Mouse (Mus musculus) 416B (cell line): ENCODE measurements around the gene Olfr718-ps1.
"Not testable (repeated sequence)": the region's sequence is repeated elsewhere in the genome, so short reads cannot be mapped to it uniquely, and the experiment has no call there.

Source experiments
- DNase-seq: peaks from one replicate; pipeline ENCODE4 v3.0.0; 2011; ENCODE audit warnings: low read depth

Olfr718-ps1 gene

DNA sequence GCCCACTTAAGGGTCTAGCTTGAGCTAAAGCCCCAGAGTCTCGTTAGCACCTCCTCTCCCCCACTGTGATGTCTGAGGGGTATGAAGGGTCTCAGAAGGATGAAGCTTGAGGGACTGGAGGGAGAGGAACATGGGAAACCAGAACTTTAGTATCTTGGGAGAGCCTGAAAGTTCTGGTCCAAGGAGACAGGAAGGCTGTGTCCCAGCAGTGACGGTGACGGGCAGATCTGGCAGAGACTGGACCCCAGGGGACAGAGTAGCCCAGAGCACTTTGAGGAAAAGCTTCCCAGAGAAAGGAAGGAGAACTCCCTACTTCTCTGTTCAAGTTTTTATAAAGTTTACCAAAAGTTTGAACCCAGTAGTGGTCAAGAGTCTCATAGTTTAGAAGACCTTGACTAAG lies at the start of gene Olfr718-ps1:
TSS of gene Olfr718-ps1 (minus strand) at position 101 of the 400 bp plus-strand sequence.
- DNase-seq, result no peak

DNA sequence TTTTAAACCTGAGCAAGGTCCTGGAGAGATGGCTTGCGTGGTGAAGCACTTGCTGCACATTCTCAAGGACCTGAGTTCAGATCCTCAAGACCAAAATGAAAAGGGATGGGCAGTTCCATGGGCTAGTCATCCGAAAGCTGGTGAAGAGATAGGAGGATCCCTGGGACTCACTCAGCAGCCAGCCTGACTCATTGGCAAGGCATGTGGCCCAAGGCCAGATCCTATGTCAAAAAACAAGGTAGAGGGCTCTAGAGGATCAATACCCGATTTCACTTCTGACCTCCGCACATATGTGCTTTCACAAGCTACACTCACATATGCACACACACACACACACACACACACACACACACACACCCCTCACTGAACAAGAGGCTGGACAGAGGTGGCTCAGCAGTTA lies 49.1 kb upstream of the Olfr718-ps1 start:
- DNase-seq, result no peak

DNA sequence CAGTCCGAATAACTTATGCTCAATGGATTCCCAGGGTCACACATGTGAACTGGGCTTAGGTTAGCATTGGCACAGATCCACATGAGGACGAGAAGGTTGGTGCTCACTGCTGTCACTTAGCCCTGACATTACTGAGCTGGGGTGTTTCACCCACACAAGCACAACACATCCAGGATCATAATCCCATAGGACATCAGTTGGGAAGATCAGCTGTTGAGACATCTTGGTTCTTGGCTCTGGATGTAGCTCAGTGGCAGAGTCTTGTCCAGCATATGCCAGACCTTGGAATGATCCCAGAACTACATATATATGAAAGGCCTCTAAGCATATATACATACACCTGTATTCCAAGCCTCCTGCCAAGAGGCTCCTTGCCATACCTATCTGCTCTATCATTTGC lies 47.8 kb upstream of the Olfr718-ps1 start:
- DNase-seq, result no peak

DNA sequence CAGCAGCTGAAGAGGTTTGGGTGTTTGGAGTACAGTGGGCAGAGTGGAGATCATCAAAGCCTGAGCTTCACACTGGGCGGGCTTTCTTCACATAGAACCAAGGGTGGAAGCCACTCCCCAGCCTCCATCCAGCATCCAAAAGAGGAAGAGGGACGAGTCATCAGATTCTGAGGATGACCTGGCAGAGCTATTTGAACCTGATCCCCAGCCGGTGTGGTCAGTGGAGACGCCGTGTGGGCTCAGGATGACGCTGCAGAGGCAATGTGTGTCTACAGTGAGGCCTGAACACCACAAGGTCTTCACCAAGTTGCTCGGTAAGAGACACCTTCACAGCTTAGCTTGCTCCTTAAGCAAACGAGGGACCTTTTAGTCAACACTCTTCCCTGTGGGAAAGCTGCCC lies 47.4 kb upstream of the Olfr718-ps1 start:
- DNase-seq, result peak; percentile 31

DNA sequence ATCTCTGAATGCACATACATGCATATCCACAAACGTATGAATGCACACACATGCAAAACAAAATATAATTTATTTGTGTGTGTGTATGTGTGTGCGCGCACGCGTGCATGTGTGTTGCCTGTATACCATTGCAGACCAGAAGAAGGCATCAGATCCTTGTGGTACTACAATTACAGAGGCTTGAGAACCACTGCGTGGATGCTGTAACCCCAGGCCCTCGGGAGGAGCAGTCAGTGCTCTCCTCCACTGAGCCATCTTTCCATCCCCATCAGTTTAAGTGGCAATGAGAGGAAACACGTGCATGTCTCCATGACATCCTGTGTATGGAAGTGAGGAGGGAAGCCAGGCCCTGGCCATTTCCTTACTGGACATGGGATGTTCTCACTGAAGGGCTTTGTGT lies 45.4 kb upstream of the Olfr718-ps1 start:
- DNase-seq, result no peak

DNA sequence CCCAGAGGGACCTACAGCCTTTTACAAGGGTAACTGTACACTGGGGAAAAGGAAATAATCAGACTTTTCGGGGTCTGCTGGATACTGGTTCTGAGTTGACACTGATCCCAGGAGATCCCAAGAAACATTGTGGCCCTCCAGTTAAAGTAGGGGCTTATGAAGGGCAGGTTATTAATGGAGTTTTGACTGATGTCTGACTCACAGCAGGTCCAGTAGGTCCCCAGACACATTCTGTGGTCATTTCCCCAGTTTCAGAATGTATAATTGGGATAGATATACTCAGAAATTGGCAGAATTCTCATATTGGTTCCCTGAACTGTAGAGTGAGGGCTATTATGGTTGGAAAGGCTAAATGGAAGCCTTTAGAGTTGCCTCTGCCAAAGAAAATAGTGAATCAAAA lies 40.6 kb upstream of the Olfr718-ps1 start:
- not testable (repeated sequence) for DNase-seq

DNA sequence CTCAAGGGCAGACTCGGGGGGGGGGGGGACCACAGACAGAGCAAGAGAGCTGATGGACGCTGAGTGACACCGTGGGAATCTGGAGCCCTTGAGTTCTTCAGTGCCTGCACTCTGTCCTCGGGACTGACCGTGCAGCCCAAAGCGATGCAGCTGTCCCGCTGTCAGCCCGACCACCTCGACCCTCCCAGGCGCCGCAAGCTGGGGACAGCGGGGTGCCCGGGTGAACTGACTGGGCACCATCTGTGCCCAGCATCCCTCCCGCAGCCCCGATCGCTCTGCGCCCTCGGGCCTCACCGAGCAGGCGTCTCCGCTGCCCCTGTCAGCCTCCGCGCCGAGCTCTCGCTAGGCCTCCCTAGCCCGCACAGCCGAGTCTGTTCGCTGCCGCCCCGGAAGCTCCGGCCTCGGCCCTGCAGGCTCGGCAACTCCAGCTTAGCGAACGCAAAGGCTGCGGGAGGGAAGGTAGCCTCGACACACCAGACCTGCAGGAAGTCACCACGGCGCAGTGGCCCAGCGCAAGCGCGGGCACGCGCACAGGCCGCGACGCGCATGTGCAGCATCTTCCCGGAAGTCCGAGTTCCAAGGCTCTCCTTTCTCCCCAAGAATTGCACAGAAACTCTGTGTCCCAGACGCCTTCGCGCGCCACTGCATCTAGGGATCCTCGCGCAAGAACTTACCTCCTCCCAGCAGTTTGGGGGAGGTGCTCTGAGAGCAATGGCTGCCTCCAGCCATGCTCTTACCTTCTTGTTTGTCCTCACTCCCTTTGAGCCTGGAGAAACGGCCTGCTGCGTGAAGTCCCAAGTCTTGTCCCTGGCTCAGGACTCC lies 33.1 kb upstream of the Olfr718-ps1 start, which contains the start of the genes Rbak and Spdye4b:
TSS of gene Rbak (minus strand) at position 521 of the 822 bp plus-strand sequence.
TSS of gene Spdye4b (plus strand) at position 763 of the 822 bp plus-strand sequence.
- DNase-seq, result peak; percentile 96

DNA sequence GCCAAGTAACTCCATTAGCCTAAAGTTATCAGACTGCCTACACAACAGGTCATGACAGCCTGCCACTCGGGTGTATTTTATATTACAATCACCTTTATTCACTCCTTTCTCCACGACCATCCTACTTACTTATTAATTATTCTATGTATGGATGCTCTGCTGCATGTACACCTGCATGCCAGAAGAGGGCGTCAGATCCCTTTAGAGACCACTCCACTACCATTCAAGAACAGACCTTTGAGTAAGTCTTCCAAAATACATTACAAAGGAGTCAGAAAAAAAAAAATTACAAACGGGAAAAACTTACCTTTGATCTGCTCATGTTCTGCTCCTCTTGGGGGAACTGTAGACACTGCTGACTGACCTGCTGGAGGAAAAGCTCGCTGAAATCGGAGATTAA lies 31.8 kb upstream of the Olfr718-ps1 start:
- peak; percentile 75 for DNase-seq

DNA sequence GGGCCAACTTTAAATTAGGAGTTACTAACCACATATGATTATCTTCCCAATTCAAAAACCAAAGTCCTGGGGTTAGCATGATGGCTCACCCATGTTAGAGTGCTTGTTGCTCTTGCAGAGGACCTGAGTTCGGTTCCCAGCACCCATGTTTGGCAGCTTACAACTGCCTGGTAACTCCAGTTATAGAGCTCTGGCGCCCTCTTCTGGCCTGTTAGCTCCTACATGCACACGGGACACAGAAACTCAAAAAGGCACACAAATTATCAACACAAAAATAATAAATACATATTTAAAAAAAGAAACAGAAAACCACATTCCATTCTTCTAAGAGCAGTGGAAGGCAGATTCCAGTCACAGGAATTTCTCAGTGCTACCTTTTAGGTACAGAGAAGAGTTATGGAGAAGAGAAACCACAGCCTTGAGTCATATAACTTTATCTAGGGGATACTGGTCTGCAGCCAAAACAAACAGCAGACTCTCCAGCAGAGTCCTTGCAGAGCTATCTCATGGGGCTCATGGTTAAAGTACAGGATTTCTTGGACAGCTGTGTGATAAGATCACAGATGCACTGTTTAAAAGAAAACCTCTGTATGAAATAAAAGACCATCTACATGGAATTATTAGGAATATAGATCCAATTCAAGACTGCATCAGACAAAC lies 30.3 kb upstream of the Olfr718-ps1 start:
- DNase-seq, result peak; percentile 54

DNA sequence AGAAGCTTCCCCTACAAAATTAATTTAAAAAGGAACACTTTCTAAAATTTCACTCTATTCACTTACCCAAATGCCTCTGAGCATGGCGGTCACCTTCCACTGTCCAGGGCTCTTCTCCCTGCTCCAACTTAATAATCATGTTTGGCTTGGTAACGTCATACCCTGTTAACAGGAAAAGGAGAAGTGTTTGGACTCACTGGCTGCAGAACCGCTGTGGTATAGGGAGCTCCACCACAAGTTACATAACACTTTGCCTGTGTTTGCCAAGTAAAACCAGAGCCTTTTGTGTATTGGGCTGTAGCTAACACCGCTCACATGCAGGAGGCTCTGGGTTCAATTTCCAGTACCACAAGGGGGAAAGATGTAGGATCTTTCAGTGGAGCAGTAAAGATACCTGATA lies 28.6 kb upstream of the Olfr718-ps1 start:
- peak; percentile 55 for DNase-seq

DNA sequence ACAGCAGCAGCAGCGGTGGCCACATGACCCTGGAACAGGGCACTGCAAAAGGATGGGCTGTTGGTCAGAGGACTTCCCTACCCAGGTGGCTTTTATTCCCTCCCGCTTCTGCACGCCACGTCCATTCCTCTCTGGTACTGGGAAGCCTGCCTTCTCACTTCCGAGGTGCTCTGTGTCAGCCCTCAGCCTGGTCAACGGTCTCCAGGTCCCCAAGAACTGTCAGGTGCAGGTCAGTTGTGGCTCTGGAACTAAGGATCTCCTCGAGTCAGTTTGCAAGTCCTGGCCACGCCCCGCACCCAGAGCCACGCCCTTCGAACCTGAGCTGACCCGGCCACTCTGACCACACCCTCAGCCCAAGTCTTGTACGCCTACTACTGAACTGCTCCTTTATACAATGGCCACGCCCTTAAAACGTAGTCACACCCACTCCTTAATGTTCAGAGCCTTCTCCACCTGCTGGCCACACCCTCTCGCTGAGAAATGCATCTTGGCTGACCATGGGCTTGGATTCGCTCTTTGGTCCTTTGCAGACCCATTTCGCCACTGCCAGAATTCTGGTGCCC lies 18.2 kb upstream of the Olfr718-ps1 start:
- no peak for DNase-seq

DNA sequence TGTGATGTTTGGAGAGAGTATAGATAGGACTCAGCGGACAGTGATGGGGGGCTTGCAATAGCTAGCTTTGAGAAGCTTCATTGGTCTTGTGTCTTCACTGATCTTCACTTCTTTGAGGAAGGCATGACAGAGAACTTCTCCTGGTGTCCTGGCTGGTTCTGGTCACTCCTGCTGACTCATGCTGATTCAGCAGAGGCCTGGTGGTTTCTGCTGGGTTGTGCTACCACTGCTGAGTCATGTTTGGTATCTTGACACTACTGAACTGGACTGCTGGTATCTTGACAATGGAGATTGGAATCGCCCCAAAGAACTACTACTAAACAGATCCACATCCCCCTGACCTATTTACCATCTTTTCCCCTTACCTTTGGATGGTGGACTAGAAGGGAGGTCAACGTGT lies 8.2 kb upstream of the Olfr718-ps1 start:
- DNase-seq, result peak; percentile 61

DNA sequence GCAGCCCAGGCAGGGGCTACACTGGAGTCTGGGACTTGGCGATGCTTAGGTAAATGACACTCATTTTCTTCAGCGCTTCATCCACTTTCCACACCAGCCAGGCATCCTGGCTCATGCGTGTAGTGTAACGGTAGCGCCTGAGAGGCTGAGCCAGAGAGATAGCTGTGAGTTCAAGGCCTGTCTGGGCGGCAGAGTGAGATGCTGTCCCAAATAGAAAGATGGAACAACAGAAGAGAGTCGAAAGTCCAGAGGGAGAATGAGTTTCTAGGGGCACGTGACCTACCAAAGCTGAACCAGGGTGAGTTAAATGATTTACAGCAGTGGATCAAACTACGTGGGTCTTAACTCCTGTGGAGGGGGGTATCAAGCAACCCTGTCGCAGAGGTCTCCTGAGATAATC lies 6.4 kb upstream of the Olfr718-ps1 start:
- DNase-seq, result no peak

DNA sequence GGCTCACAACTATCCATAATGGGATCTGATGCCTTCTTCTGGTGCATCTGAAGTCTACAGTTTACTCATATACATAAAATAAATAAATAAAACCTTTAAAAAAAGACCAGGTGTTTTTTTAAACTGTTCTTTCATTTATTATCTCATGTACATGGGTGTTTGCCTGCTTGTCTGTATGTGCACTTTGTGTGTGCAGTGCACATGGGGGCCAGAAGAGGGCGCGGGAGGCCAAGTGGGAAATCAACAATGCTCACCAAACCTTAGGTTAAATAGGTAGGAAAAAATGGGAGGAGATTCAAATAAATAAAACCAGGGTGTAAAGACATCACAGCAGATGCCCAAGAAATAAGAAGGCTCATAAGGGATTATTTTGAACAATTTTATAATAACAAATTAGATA lies 2.7 kb upstream of the Olfr718-ps1 start:
- DNase-seq, result no peak

DNA sequence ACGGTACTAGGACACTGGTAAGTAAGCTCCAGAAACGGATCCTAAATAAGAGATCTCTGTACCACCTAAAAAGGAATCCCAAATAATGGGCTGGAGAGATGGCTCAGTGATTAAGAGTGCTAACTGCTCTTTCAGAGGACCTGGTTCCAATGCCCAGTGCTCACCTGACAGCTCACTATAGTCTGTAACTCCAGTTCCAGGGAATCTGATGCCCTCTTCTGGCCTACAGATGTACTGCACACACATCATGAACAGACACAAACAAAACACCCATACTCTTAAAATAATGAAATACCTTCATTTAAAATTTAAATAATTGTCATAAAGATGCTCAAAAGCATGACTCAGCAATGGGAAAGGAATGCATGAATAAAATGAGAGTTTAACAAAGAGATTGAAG lies 2.2 kb upstream of the Olfr718-ps1 start:
- no peak for DNase-seq

DNA sequence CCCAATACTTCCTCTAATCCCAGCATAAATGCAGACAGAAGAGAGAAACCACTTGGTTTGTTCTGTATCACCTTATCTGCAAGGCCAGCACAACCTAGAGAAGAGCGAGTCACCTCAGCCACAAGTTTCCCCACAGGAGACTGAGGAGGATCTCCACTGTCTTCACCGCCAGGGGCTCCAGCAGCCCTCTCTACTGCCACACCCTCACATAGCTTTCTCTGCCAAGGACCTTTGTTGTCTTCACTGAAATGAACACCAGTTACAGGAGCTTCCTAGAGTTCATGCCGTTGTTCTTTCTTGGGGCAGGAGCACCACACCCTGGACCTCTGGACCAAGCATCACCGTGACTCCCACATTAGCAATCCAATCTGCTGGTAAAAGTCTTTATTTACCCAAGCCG lies 1.3 kb upstream of the Olfr718-ps1 start:
- peak; percentile 14 for DNase-seq

DNA sequence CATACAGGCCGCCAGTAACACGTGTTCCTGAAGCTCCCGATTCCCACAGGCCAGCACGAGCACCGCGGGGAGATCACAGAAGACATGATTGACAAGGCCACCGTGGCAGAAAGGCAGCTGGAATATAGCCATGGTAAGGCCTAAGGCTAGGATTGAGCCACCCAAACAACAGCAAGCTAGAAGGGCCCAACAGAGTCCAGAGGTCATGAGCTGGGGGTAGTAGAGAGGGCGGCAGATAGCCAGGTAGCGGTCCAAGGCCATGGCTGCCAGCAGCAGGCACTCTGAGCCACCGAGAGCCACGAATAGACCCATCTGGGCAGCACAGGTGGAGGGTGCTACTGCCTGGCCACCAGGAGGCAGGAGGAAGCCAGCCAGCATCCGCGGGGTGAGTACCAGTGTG lies 9.8 kb downstream of the Olfr718-ps1 start:
- DNase-seq, result no peak

DNA sequence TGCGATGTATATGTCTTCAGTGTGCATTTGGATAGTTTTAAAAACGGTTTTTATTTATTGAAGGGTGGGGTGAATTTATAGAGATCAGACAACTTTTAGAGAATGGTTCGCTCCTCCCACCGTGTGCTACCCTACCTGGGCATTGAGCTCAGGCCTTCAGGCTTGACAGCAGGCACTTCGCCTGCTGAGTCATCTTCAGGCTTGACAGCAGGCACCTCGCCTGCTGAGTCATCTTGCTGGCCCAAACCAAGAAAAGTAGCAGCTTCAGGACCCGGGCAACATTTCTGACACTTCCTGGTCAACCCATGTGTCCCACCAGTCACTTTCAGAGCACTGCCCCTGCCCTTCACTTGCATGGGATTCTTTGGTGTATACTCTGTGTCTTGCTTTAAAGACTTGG lies 12.3 kb downstream of the Olfr718-ps1 start:
- DNase-seq, result peak; percentile 74

DNA sequence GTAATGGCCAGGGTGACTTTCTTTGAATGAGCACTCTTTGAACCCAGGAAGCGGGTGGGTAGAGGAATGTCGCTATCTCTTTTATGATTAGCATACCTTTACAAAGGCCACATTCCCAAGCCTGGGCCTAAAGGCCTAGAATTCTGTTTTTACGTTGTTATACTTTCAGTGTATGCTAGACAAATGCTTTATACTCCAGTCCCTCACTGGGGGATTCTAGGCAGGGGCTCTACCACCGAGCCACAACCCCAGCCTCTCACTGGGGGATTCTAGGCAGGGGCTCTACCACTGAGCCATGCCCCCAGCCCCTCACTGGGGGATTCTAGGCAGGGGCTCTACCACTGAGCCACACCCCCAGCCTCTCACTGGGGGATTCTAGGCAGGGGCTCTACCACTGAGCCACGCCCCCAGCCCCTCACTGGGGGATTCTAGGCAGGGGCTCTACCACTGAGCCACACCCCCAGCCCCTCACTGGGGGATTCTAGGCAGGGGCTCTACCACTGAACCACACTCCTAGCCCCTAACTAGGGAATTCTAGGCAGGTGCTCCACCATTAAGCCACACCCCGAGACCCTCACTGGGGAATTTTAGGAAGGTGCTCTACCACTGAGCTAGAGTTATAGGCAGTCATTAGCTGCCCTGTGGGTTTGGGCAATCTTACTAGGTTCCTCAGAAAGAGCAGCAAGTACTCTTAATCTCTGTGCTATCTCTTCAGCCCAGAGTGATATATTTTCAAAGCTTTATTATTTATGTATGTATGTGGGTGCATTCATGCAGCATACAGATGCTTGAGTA lies 13.0 kb downstream of the Olfr718-ps1 start:
- DNase-seq, result not testable (repeated sequence)

DNA sequence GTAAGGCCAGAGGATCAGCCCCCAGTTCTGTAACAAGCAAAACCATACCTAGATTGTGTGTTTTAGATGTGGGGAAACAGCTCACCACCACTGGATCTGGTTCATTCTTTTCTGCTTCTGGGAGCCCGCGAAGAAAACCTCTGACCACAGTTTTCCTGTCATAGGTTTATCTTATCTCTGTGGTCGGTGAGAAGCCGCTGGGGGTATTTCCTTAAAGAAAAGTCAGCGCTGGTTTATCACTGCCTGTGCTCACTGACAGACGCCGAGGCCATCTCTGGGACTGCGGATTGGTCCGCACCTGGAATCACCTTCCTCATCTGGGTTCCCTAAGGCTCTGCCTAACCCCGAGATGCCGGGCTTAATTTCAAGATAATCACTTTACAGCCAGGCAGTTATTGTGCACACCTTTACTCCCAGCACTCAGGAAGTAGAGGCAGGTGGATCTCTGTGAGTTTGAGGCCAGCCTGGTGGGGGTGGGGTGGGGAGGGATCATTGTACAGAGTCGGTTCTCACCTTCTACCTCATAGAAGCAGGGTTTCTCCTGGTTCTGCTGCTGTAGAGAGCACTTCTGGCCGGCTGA lies 14.4 kb downstream of the Olfr718-ps1 start:
- DNase-seq, result peak; percentile 90

DNA sequence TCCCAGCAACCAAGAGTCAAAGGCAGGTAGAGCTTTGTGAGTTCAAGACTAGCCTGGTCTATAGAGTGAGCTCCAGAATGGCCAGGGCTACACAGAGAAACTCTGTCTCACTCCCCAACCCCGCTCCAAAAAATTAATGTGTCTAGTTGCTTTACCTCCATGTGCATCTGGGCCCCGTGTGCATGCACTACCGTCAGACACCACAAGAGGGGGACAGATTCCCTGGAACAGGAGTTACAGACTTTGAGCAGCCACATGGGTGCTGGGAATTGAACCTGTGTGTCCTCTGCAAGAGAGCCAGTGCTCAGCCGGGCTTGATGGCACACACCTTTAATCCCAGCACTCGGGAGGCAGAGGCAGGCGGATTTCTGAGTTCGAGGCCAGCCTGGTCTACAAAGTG lies 17.0 kb downstream of the Olfr718-ps1 start:
- DNase-seq, result peak; percentile 49

DNA sequence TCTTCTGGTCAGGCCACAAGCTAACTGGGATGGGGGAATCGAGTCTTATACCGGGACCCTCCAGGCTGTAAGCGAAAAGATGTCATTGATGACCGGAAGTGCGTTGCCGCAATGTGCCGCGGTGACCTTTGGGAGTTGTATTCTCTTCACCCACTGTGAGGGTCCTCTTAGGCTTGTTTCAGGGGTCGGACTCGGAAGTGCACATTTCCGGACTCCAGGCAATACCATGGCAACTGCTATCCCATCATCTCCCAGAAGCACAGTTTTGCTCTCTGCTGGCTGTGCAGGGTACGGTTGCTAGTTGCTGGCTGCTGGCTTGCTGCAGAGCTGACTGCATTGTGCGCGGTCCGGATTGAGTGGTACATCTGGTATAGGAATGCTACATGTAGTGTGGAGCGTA lies 18.3 kb downstream of the Olfr718-ps1 start:
- no peak for DNase-seq
